Mouse (Mus musculus) heart, postnatal 0 days (tissue): ENCODE data around the gene Nid2. TPM values are rescaled to one million over a fixed set of nuclear protein-coding genes. Genes with fewer than 3 reads are reported as not detected.

ENCODE experiments used
- ATAC-seq: fragments of 200-750 bp; cut with Nextera tagmentation; 2 replicates; pipeline ENCODE4 v1.8.0; 2017; ENCODE audit warnings: low read depth, moderate number of reproducible peaks, moderate library complexity; ENCODE audit not compliant: insufficient read depth
- DNase-seq: peaks from one replicate; pipeline ENCODE4 v3.0.0-alpha.2; 2016; ENCODE audit warnings: low spot score
- H3K27ac ChIP-seq: fragments of 300-500 bp; sonication (generic); 2 replicates; pipeline ENCODE4 v1.5.1; 2014; ENCODE audit warnings: low read depth, mild to moderate bottlenecking
- H3K27me3 ChIP-seq: fragments of 300-500 bp; sonication (generic); 2 replicates; pipeline ENCODE4 v1.6.1; 2014; ENCODE audit warnings: low read length, mixed read lengths; ENCODE audit not compliant: control insufficient read depth, insufficient read depth
- H3K36me3 ChIP-seq: fragments of 300-500 bp; sonication (generic); replicated peaks from 2 replicates; pipeline ENCODE4 v1.6.1; 2014; ENCODE audit warnings: low read length, mixed read lengths; ENCODE audit not compliant: control insufficient read depth, insufficient read depth
- H3K4me1 ChIP-seq: fragments of 300-500 bp; sonication (generic); 2 replicates; pipeline ENCODE4 v1.6.1; 2014; ENCODE audit warnings: antibody characterized with exemption; ENCODE audit not compliant: control insufficient read depth, insufficient read depth
- H3K4me2 ChIP-seq: fragments of 300-500 bp; sonication (generic); 2 replicates; pipeline ENCODE4 v1.6.1; 2014; ENCODE audit warnings: low read depth, mild to moderate bottlenecking, low read length, moderate library complexity
- H3K4me3 ChIP-seq: fragments of 300-500 bp; sonication (generic); 2 replicates; pipeline ENCODE4 v1.5.1; 2014; ENCODE audit warnings: low read depth, low read length
- H3K9ac ChIP-seq: fragments of 300-500 bp; sonication (generic); replicated peaks from 2 replicates; pipeline ENCODE4 v1.6.1; 2014; ENCODE audit warnings: low read depth, low read length, mixed read lengths
- H3K9me3 ChIP-seq: fragments of 300-500 bp; sonication (generic); replicated peaks from 2 replicates; pipeline ENCODE4 v1.6.1; 2016; ENCODE audit warnings: low read length; ENCODE audit not compliant: control insufficient read depth
- CTCF ChIP-seq: IDR thresholded peaks from 2 replicates; pipeline ENCODE4 v1.5.1; 2016; ENCODE audit warnings: antibody characterized with exemption, control low read depth, low read depth
- EP300 ChIP-seq: IDR thresholded peaks from 2 replicates; pipeline ENCODE4 v1.6.1; 2016; ENCODE audit warnings: antibody characterized with exemption, low read depth
- WGBS: fragments of 180-500 bp; shearing (Covaris S2); extraction: QIAGEN DNeasy Blood & Tissue Kit; methylation state at CpG from one replicate; pipeline ENCODE4 v1.1.7; 2014; 5-methylcytosine and 5-hydroxymethylcytosine counted together
- polyA plus RNA-seq: library from polyadenylated mRNA; unstranded; fragments of >200 nt; fragmentation: Nextera tagmentation; extraction: Ambion mirVana; gene quantifications from 2 replicates; pipeline ENCODE4 v1.2.1, GENCODE M21; 2015
- total RNA-seq: library from RNA; depleted of rRNA; stranded (reverse); fragments of >200 nt; gene quantifications from 2 replicates; pipeline ENCODE4 v1.2.3, GENCODE M21; 2014; ENCODE audit warnings: low replicate concordance

Gene Nid2
- total and polyA plus RNA-seq, 2 experiments from 2014 or later = 47.7 to 79.7 TPM

DNA sequence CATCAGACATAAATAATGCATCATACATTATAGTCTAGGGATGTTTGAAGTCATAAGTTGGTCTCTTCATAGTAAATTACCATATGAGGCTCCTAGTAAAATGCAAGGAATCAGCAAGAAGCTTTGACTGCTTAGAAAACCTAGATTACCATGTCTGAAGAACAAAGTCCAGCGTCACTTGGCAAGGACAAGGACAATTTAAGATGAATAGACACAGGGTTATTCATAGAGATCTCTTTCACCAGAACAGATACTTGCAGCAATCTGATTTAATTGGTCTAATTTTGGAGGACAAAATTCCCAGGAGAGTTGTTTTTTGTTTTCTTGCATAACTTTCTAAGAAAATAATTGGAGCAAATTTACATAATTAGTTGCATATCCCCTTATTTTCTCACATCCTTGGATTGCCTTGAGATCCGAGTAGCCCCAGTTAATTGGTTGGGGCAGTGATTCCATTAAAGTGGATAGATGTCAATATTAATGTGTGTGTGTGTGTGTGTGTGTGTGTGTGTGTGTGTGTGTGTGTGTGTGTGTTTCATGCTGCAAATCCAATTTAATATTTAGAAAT, 30.9 kb upstream of the Nid2 start:
- DNase-seq = no peak
- Histone ChIP-seq H3K9ac (no peak overlapping the region), H3K9me3 (no peaks in the 10 kb centered on the region), H3K4me2 (no peak overlapping the region), H3K4me1 (no peaks in the 10 kb centered on the region), H3K4me3 (no peak overlapping the region), H3K27me3 (no peaks in the 10 kb centered on the region), H3K36me3 (no peaks in the 10 kb centered on the region), H3K27ac (no peak overlapping the region)
- 87% methylated on average over 2 of the region's 2 CpGs for WGBS
- TF ChIP-seq EP300 (no peak), CTCF (no peak)
- ATAC-seq = no peak

DNA sequence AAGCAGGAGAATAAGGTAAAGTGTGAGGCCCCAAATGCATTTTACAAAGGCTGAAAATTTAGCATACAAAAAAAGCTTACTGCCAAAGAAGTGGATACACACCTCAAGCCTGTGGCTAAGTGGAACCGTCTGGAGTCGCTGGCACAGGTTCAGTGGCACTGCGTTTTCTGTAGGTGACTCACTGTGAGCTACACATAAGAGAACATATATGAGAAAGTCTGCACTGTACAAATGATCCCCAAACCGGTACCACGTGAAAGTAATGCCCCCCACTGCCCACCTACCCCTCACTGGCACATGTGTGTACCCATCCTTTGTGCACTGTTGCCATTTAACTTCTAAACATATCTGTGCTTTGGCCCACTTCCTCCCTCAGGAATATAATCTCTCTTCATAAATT, 22.8 kb upstream of the Nid2 start:
- Histone ChIP-seq H3K27me3 (no peaks in the 10 kb centered on the region), H3K36me3 (no peaks in the 10 kb centered on the region), H3K4me1 (no peaks in the 10 kb centered on the region), H3K4me2 (no peak overlapping the region), H3K27ac (no peak overlapping the region), H3K9me3 (peaks cover 3% of the 10 kb centered on the region; the same call in 1 of the 2 replicates), H3K9ac (no peak overlapping the region), H3K4me3 (no peak overlapping the region)
- no peak for TF ChIP-seq CTCF
- TF ChIP-seq EP300 = no peak
- DNase-seq (no peak), ATAC-seq (no peak)
- WGBS = 71% methylated on average over 5 of the region's 5 CpGs

- H3K36me3 ChIP-seq = no peaks in the 10 kb centered on the region
- no peak overlapping the region for H3K4me2 ChIP-seq
- 71% methylated on average over 7 of the region's 7 CpGs for WGBS
- H3K9me3 ChIP-seq = peaks cover 3% of the 10 kb centered on the region; the same call in 1 of the 2 replicates
- H3K27me3 ChIP-seq = no peaks in the 10 kb centered on the region
- no peak overlapping the region for H3K4me3 ChIP-seq
- no peak for ATAC-seq
- H3K9ac ChIP-seq = no peak overlapping the region
- TF ChIP-seq EP300 (no peak), CTCF (no peak)
- 0 out of 2 replicates have a peak, but pooled peaks cover 1% of the 10 kb centered on the region for H3K4me1 ChIP-seq
- H3K27ac ChIP-seq = no peak overlapping the region
- no peak for DNase-seq
Measured at GRCm38 (mm10) chr14:19728737-19729136, 22.3 kb upstream of the Nid2 start.

DNA sequence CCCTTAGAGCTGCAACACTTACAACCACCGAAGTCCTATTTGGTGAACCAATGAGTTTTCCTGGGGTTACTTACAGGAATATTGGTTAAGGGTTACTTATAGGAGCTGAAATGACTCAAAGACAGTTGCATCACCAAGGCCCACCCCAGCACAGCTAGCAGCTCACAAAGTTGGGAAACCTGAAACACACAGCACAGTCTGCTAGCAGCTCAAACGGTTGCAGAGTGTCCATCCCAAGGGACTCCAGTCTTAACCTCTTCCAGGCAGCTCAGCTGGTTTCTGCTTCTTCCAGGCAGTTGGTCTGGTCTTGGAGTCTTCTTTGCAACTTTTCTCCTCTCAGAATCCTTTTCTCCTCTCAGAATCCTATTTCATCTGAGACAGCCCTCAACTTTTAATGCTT, 19.0 kb upstream of the Nid2 start:
- ATAC-seq = no peak

GRCm38 (mm10) chr14:19733490-19734282, 17.4 kb upstream of the Nid2 start:
- TF ChIP-seq EP300 (no peak), CTCF (no peak)
- Histone ChIP-seq H3K4me1 (0 out of 2 replicates have a peak, but pooled peaks cover 5% of the 10 kb centered on the region), H3K36me3 (no peaks in the 10 kb centered on the region), H3K9me3 (peaks cover 3% of the 10 kb centered on the region; the same call in 1 of the 2 replicates), H3K4me2 (no peak overlapping the region), H3K4me3 (no peak overlapping the region), H3K27me3 (no peaks in the 10 kb centered on the region), H3K9ac (no peak overlapping the region), H3K27ac (peak overlapping the region; percentile 68)
- 43% methylated on average over 4 of the region's 4 CpGs for WGBS
- DNase-seq (peak; percentile 30), ATAC-seq (peak; percentile 72)

More for the DNA sequence above, 19.0 kb upstream of the Nid2 start:
- TF ChIP-seq CTCF = no peak
- no peak for TF ChIP-seq EP300
- Histone ChIP-seq H3K4me2 (no peak overlapping the region), H3K9me3 (peaks cover 3% of the 10 kb centered on the region; the same call in 1 of the 2 replicates), H3K36me3 (no peaks in the 10 kb centered on the region), H3K9ac (no peak overlapping the region), H3K4me1 (0 out of 2 replicates have a peak, but pooled peaks cover 5% of the 10 kb centered on the region), H3K27me3 (no peaks in the 10 kb centered on the region), H3K4me3 (no peak overlapping the region), H3K27ac (no peak overlapping the region)
- no peak for DNase-seq
- WGBS = 89% methylated on average over 2 of the region's 2 CpGs
